Mouse (Mus musculus): ENCODE measurements at regions not wholly inside any gene's neighbourhood (a gene's known extent, or its start where the extent isn't known, plus 50 kb on each side); places are given as distances from the start of the nearest gene placed in this dataset.

GRCm38 (mm10) chr4:114346068-114346747, 60.3 kb upstream of the Trabd2b start:
- Histone ChIP-seq H3K4me2 (ENCODE audit: low read length) (no peak overlapping the region), H3K27me3 (replicated peaks; ENCODE audit: control insufficient read depth, insufficient read depth, low read length) (no peaks in the 10 kb centered on the region)
- ATAC-seq = no peak

GRCm38 (mm10) chr4:114346884-114347283, 59.6 kb upstream of the Trabd2b start:
- no peak overlapping the region for H3K4me2 ChIP-seq (ENCODE audit: low read length)
- 76% methylated on average over 4 of the region's 4 CpGs for WGBS
- no peak overlapping the region for H3K4me3 ChIP-seq (ENCODE audit: low read depth, low read length)
- H3K9ac ChIP-seq (ENCODE audit: low read length) = no peak overlapping the region
- no peaks in the 10 kb centered on the region; the same call in 1 of the 2 replicates for H3K4me1 ChIP-seq (ENCODE audit: control insufficient read depth, insufficient read depth, low read length)
- ATAC-seq (no peak), DNase-seq (ENCODE audit: low spot score) (no peak)
- H3K27me3 ChIP-seq (replicated peaks; ENCODE audit: control insufficient read depth, insufficient read depth, low read length) = no peaks in the 10 kb centered on the region
- no peak overlapping the region for H3K27ac ChIP-seq (ENCODE audit: low read depth, low read length)
- no peaks in the 10 kb centered on the region for H3K36me3 ChIP-seq (ENCODE audit: control insufficient read depth, insufficient read depth, low read length)
- H3K9me3 ChIP-seq (replicated peaks; ENCODE audit: control insufficient read depth, low read length) = no peaks in the 10 kb centered on the region

More at GRCm38 (mm10) chr4:114346068-114346747, 60.3 kb upstream of the Trabd2b start:
- H3K9me3 ChIP-seq (replicated peaks; ENCODE audit: control insufficient read depth, low read length) = no peaks in the 10 kb centered on the region
- DNase-seq (ENCODE audit: low spot score) = peak; percentile 64
- H3K4me1 ChIP-seq (ENCODE audit: control insufficient read depth, insufficient read depth, low read length) = no peaks in the 10 kb centered on the region; the same call in 1 of the 2 replicates
- WGBS = 2% methylated on average over 2 of the region's 2 CpGs
- no peak overlapping the region for H3K4me3 ChIP-seq (ENCODE audit: low read depth, low read length)
- no peak overlapping the region for H3K27ac ChIP-seq (ENCODE audit: low read depth, low read length)
- H3K9ac ChIP-seq (ENCODE audit: low read length) = no peak overlapping the region
- no peaks in the 10 kb centered on the region for H3K36me3 ChIP-seq (ENCODE audit: control insufficient read depth, insufficient read depth, low read length)

GRCm38 (mm10) chr4:114349601-114350000, 56.9 kb upstream of the Trabd2b start:
- peak; percentile 11 for DNase-seq (ENCODE audit: low spot score)
- H3K9ac ChIP-seq (ENCODE audit: low read length) = no peak overlapping the region
- WGBS = 32% methylated on average over 8 of the region's 8 CpGs

GRCm38 (mm10) chr4:114351282-114351681, 55.2 kb upstream of the Trabd2b start:
- H3K36me3 ChIP-seq (ENCODE audit: control insufficient read depth, insufficient read depth, low read length) = no peaks in the 10 kb centered on the region
- WGBS = 79% methylated on average over 1 of the region's 1 CpGs

More at GRCm38 (mm10) chr4:114349601-114350000, 56.9 kb upstream of the Trabd2b start:
- ATAC-seq = no peak
- no peaks in the 10 kb centered on the region for H3K9me3 ChIP-seq (replicated peaks; ENCODE audit: control insufficient read depth, low read length)
- no peak overlapping the region for H3K4me3 ChIP-seq (ENCODE audit: low read depth, low read length)
- H3K4me1 ChIP-seq (ENCODE audit: control insufficient read depth, insufficient read depth, low read length) = no peaks in the 10 kb centered on the region
- H3K4me2 ChIP-seq (ENCODE audit: low read length) = no peak overlapping the region
- no peaks in the 10 kb centered on the region for H3K27me3 ChIP-seq (replicated peaks; ENCODE audit: control insufficient read depth, insufficient read depth, low read length)
- no peaks in the 10 kb centered on the region for H3K36me3 ChIP-seq (ENCODE audit: control insufficient read depth, insufficient read depth, low read length)
- no peak overlapping the region for H3K27ac ChIP-seq (ENCODE audit: low read depth, low read length)

GRCm38 (mm10) chr4:114353058-114353457, 53.5 kb upstream of the Trabd2b start:
- no peak for ATAC-seq
- Histone ChIP-seq H3K27ac (ENCODE audit: low read depth, low read length) (no peak overlapping the region), H3K36me3 (ENCODE audit: control insufficient read depth, insufficient read depth, low read length) (no peaks in the 10 kb centered on the region), H3K27me3 (replicated peaks; ENCODE audit: control insufficient read depth, insufficient read depth, low read length) (no peaks in the 10 kb centered on the region), H3K4me3 (ENCODE audit: low read depth, low read length) (no peak overlapping the region), H3K4me1 (ENCODE audit: control insufficient read depth, insufficient read depth, low read length) (no peaks in the 10 kb centered on the region), H3K9ac (ENCODE audit: low read length) (no peak overlapping the region), H3K4me2 (ENCODE audit: low read length) (no peak overlapping the region), H3K9me3 (replicated peaks; ENCODE audit: control insufficient read depth, low read length) (no peaks in the 10 kb centered on the region)
- no peak for DNase-seq (ENCODE audit: low spot score)
- 72% methylated on average over 2 of the region's 2 CpGs for WGBS

More at GRCm38 (mm10) chr4:114351282-114351681, 55.2 kb upstream of the Trabd2b start:
- Histone ChIP-seq H3K27me3 (replicated peaks; ENCODE audit: control insufficient read depth, insufficient read depth, low read length) (no peaks in the 10 kb centered on the region), H3K4me1 (ENCODE audit: control insufficient read depth, insufficient read depth, low read length) (no peaks in the 10 kb centered on the region), H3K4me2 (ENCODE audit: low read length) (no peak overlapping the region), H3K27ac (ENCODE audit: low read depth, low read length) (no peak overlapping the region), H3K9me3 (replicated peaks; ENCODE audit: control insufficient read depth, low read length) (no peaks in the 10 kb centered on the region), H3K9ac (ENCODE audit: low read length) (no peak overlapping the region), H3K4me3 (ENCODE audit: low read depth, low read length) (no peak overlapping the region)
- ATAC-seq (no peak), DNase-seq (ENCODE audit: low spot score) (no peak)
